Mouse (Mus musculus) embryonic facial prominence, embryonic 10.5 days (tissue): ENCODE data around the gene Tspan5. TPM values are rescaled to one million over a fixed set of nuclear protein-coding genes. Genes with fewer than 3 reads are reported as not detected.

ENCODE experiments used
- DNase-seq: peaks from one replicate; pipeline ENCODE4 v3.0.0-alpha.2; 2017; ENCODE audit warnings: low spot score
- H3K27ac ChIP-seq: fragments of 300-500 bp; sonication (generic); replicated peaks from 2 replicates; pipeline ENCODE4 v1.5.1; 2016; ENCODE audit warnings: mild to moderate bottlenecking
- H3K27me3 ChIP-seq: fragments of 300-500 bp; sonication (generic); replicated peaks from 2 replicates; pipeline ENCODE4 v1.6.1; 2016; ENCODE audit warnings: low read depth, mild to moderate bottlenecking; ENCODE audit not compliant: poor library complexity, severe bottlenecking
- H3K36me3 ChIP-seq: fragments of 300-500 bp; sonication (generic); replicated peaks from 2 replicates; pipeline ENCODE4 v1.6.1; 2016; ENCODE audit warnings: mild to moderate bottlenecking, moderate library complexity
- H3K4me1 ChIP-seq: fragments of 300-500 bp; sonication (generic); 2 replicates; pipeline ENCODE4 v1.6.1; 2016
- H3K4me3 ChIP-seq: fragments of 300-500 bp; sonication (generic); 2 replicates; pipeline ENCODE4 v1.5.1; 2016; ENCODE audit warnings: mild to moderate bottlenecking, moderate library complexity
- H3K9me3 ChIP-seq: fragments of 300-500 bp; sonication (generic); 2 replicates; pipeline ENCODE4 v1.6.1; 2016; ENCODE audit warnings: mild to moderate bottlenecking
- WGBS: fragments of 180-500 bp; shearing (Covaris S2); methylation state at CpG from one replicate; pipeline ENCODE4 v1.1.7; 2016; 5-methylcytosine and 5-hydroxymethylcytosine counted together
- polyA plus RNA-seq: library from polyadenylated mRNA; unstranded; fragments of >200 nt; fragmentation: Nextera tagmentation; extraction: Ambion mirVana; gene quantifications from 2 replicates; pipeline ENCODE4 v1.2.1, GENCODE M21; 2016

Gene Tspan5
- polyA plus RNA-seq, 1 experiment from 2014 or later = 20.9 TPM

GRCm38 (mm10) chr3:138745596-138745995 is 3.6 kb downstream of the Tspan5 start:
- DNase-seq = no peak
- no peaks in the 10 kb centered on the region for H3K36me3 ChIP-seq
- peaks cover 18% of the 10 kb centered on the region for H3K27me3 ChIP-seq
- no peaks in the 10 kb centered on the region for H3K9me3 ChIP-seq
- 80% methylated on average over 4 of the region's 4 CpGs for WGBS
- H3K4me1 ChIP-seq = peaks cover 33% of the 10 kb centered on the region
- no peak overlapping the region for H3K27ac ChIP-seq
- H3K4me3 ChIP-seq = no peak overlapping the region

- Histone ChIP-seq H3K4me1 (peaks cover 28% of the 10 kb centered on the region), H3K36me3 (no peaks in the 10 kb centered on the region), H3K4me3 (no peak overlapping the region), H3K27me3 (peaks cover 8% of the 10 kb centered on the region; the same call in 1 of the 2 replicates), H3K27ac (no peak overlapping the region), H3K9me3 (no peaks in the 10 kb centered on the region)
- 91% methylated on average over 8 of the region's 8 CpGs for WGBS
- no peak for DNase-seq
These were observed 4.6 kb downstream of the Tspan5 start for GRCm38 (mm10) chr3:138746556-138746955.

DNA sequence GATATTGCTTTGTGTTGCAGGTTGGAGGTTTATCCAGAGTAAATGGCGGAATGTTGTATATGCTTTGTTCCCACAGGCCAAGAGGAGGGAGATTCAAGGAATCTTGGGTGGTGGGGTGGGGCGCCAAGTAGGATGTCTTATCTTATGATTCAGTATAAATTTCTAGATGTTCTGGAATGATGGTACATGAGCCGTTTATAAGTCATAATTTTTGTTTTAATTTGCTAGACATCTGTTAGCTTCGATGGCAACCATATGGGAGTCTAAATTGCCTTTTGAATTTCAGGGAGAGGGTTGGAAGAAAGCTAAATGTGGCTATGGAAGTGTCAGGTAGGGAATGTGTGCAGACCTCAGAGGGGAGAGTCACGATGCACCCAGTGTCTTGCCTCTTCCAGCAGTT is 5.0 kb downstream of the Tspan5 start:
- no peak overlapping the region for H3K4me3 ChIP-seq
- 89% methylated on average over 5 of the region's 5 CpGs for WGBS
- H3K4me1 ChIP-seq = peaks cover 30% of the 10 kb centered on the region
- peaks cover 5% of the 10 kb centered on the region; the same call in 1 of the 2 replicates for H3K27me3 ChIP-seq
- DNase-seq = no peak
- H3K9me3 ChIP-seq = no peaks in the 10 kb centered on the region
- H3K27ac ChIP-seq = no peak overlapping the region
- H3K36me3 ChIP-seq = no peaks in the 10 kb centered on the region

- 95% methylated on average over 5 of the region's 5 CpGs for WGBS
These were observed 6.0 kb downstream of the Tspan5 start for GRCm38 (mm10) chr3:138747985-138748384.

GRCm38 (mm10) chr3:138749645-138750044 is 7.7 kb downstream of the Tspan5 start:
- Histone ChIP-seq H3K4me1 (peaks cover 31% of the 10 kb centered on the region), H3K27me3 (peaks cover under 1% of the 10 kb centered on the region; the same call in 1 of the 2 replicates)
- WGBS = 78% methylated on average over 9 of the region's 9 CpGs

More at GRCm38 (mm10) chr3:138747985-138748384, 6.0 kb downstream of the Tspan5 start:
- H3K27me3 ChIP-seq = peaks cover 5% of the 10 kb centered on the region; the same call in 1 of the 2 replicates
- H3K27ac ChIP-seq = no peak overlapping the region
- H3K9me3 ChIP-seq = no peaks in the 10 kb centered on the region
- DNase-seq = no peak
- H3K36me3 ChIP-seq = no peaks in the 10 kb centered on the region
- peaks cover 39% of the 10 kb centered on the region for H3K4me1 ChIP-seq
- no peak overlapping the region for H3K4me3 ChIP-seq

DNA sequence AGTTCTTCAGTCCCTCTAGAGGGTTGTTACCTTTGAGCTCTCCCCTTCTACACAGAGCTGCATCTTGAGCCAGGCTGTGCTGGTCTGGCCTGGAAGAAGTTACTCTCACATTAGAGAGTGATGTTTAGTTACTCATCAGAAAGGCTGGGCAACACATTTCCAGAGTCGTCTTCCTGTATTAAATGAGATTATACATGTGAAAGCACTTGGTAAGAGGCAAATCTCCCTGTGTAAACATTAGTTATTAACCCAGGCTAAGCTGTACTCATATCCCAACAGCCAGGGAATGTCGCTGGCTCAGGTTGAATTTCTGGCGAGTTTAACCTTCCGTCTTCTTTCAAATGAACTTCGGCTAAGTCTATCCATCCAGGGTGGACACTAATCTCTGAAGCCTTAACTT is 9.3 kb downstream of the Tspan5 start:
- H3K27me3 ChIP-seq = no peaks in the 10 kb centered on the region
- H3K4me3 ChIP-seq = no peak overlapping the region
- no peak for DNase-seq
- H3K36me3 ChIP-seq = no peaks in the 10 kb centered on the region
- H3K27ac ChIP-seq = no peak overlapping the region
- H3K9me3 ChIP-seq = no peaks in the 10 kb centered on the region
- H3K4me1 ChIP-seq = peaks cover 24% of the 10 kb centered on the region
- WGBS = 80% methylated on average over 5 of the region's 5 CpGs

More at GRCm38 (mm10) chr3:138749645-138750044, 7.7 kb downstream of the Tspan5 start:
- no peak overlapping the region for H3K27ac ChIP-seq
- no peaks in the 10 kb centered on the region for H3K9me3 ChIP-seq
- H3K36me3 ChIP-seq = no peaks in the 10 kb centered on the region
- no peak for DNase-seq
- no peak overlapping the region for H3K4me3 ChIP-seq

GRCm38 (mm10) chr3:138752056-138752455 is 10.1 kb downstream of the Tspan5 start:
- 77% methylated on average over 5 of the region's 5 CpGs for WGBS
- H3K4me1 ChIP-seq = peaks cover 24% of the 10 kb centered on the region
- DNase-seq = no peak
- H3K27me3 ChIP-seq = no peaks in the 10 kb centered on the region
- H3K27ac ChIP-seq = no peak overlapping the region
- H3K4me3 ChIP-seq = no peak overlapping the region
- H3K36me3 ChIP-seq = no peaks in the 10 kb centered on the region
- no peaks in the 10 kb centered on the region for H3K9me3 ChIP-seq

DNA sequence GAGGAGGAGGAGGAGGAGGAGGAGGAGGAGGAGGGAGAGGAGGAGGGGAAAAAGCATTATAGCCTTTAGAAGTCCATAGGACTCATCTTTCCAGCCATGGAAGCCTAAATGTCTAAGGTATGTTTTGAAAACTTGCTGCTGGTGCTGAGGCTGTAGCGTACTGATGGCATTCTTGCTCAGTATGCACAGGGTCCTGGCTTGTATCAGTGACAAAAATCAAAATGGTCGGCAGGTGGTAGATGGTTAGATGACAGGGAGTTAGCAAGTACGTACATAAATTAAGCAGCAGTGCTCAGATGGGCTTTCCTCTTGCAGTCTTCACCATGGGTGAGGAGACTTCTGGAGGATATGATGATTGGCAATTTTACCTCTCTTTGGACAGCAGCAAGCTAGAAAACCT is 10.8 kb downstream of the Tspan5 start:
- Histone ChIP-seq H3K36me3 (no peaks in the 10 kb centered on the region), H3K27me3 (no peaks in the 10 kb centered on the region), H3K27ac (no peak overlapping the region), H3K4me3 (no peak overlapping the region), H3K4me1 (peaks cover 24% of the 10 kb centered on the region), H3K9me3 (no peaks in the 10 kb centered on the region)
- DNase-seq = no peak
- 74% methylated on average over 3 of the region's 3 CpGs for WGBS

DNA sequence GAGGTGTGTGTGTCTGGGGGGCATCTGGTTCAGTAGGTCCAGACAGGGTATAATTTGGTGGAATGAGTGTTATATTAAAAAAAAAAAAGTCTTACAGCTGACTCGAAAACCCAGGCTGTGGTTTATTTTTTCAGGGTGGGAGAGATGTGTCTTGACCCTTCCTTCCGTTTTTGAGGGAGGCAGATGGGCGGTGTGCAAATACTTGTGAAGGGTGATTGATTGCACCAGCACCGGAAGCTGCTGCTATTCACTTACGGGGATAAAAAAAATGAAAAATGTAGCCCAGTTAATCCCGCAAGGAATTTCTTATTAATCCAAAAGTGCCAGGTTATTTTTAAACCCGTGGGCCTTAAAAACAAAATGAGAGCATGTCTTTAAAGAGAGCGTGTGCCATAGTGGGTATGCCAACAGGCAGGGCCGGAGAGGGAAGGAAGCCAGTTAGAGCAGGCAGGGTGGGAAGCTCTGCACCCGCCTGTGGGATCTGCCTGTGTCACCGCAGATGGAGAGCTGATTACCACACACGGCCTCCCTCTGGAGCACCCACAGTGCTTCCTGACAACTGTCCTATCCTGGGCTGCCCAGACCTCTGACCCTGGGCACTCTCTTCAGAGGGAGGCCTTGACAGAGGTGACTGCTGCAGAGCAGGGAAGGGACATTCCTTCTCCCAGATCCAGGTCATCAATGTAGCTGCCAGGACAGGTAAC is 11.3 kb downstream of the Tspan5 start:
- peaks cover 24% of the 10 kb centered on the region for H3K4me1 ChIP-seq
- DNase-seq = no peak
- no peaks in the 10 kb centered on the region for H3K9me3 ChIP-seq
- no peak overlapping the region for H3K27ac ChIP-seq
- H3K27me3 ChIP-seq = no peaks in the 10 kb centered on the region
- 52% methylated on average over 12 of the region's 12 CpGs for WGBS
- H3K36me3 ChIP-seq = no peaks in the 10 kb centered on the region
- no peak overlapping the region for H3K4me3 ChIP-seq

- Histone ChIP-seq H3K9me3 (no peaks in the 10 kb centered on the region), H3K4me3 (no peak overlapping the region), H3K27ac (no peak overlapping the region), H3K36me3 (no peaks in the 10 kb centered on the region), H3K27me3 (no peaks in the 10 kb centered on the region), H3K4me1 (peaks cover 24% of the 10 kb centered on the region)
- DNase-seq = no peak
- 90% methylated on average over 5 of the region's 5 CpGs for WGBS
These were observed 12.3 kb downstream of the Tspan5 start for GRCm38 (mm10) chr3:138754328-138754727.

DNA sequence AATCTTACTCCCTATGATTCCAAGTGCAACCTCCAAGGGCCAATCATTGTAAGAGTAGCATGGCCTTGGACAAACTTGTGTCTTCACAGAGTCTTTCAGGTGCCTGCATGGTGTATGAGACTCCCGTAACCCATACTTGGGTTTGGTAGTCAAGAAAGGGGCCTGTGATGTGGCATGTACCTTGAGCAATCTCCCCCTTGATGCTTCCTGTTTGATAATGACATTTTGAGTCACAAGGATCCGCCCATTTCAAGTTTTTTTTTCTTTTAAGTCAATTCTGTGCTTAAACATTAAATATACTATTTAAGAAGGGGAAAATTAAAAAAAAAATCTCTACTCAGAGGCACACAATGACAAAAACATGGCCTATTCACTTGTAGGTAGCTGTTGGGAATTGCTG is 15.3 kb downstream of the Tspan5 start:
- Histone ChIP-seq H3K27me3 (no peaks in the 10 kb centered on the region), H3K9me3 (no peaks in the 10 kb centered on the region), H3K4me3 (no peak overlapping the region), H3K27ac (no peak overlapping the region), H3K4me1 (peaks cover 24% of the 10 kb centered on the region), H3K36me3 (no peaks in the 10 kb centered on the region)
- DNase-seq = no peak
- WGBS = 92% methylated on average over 2 of the region's 2 CpGs

GRCm38 (mm10) chr3:138759968-138760684 is 18.1 kb downstream of the Tspan5 start:
- Histone ChIP-seq H3K9me3 (no peaks in the 10 kb centered on the region), H3K27me3 (no peaks in the 10 kb centered on the region), H3K4me1 (peaks cover 10% of the 10 kb centered on the region), H3K4me3 (no peak overlapping the region), H3K27ac (no peak overlapping the region), H3K36me3 (0 out of 2 replicates have a peak, but pooled peaks cover 3% of the 10 kb centered on the region)
- DNase-seq = no peak
- 64% methylated on average over 9 of the region's 9 CpGs for WGBS

DNA sequence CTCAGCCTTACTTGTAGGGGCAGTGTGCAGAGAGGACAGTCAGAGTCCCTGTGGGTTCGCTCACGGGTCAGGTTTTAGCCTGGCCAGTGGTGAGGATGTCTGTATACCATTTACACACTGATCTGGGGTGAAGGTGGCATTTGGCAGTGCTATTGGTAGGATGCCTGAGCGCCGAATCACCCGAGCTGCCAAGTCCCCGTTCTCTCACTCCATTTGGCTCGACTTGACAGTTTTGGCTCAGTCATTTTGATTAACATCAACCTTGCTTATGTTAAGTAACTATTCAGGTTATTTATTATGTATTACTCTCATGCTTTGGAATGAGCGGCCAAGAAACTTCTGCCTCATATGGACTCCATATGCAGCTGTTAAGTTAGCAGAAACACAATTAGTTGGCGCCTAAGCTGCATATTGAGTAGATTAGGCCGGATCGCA is 18.7 kb downstream of the Tspan5 start:
- Histone ChIP-seq H3K9me3 (no peaks in the 10 kb centered on the region), H3K27me3 (no peaks in the 10 kb centered on the region), H3K27ac (no peak overlapping the region), H3K4me1 (peaks cover 10% of the 10 kb centered on the region), H3K36me3 (0 out of 2 replicates have a peak, but pooled peaks cover 3% of the 10 kb centered on the region), H3K4me3 (no peak overlapping the region)
- 73% methylated on average over 11 of the region's 11 CpGs for WGBS
- no peak for DNase-seq
